Mouse (Mus musculus) hindbrain, embryonic 14.5 days (tissue): ENCODE measurements at regions not wholly inside any gene's neighbourhood (a gene's known extent, or its start where the extent isn't known, plus 50 kb on each side); places are given as distances from the start of the nearest gene placed in this dataset.
"Not testable (repeated sequence)": the region's sequence is repeated elsewhere in the genome, so short reads cannot be mapped to it uniquely, and the experiment has no call there.

Source experiments
- ATAC-seq: fragments of 200-750 bp; cut with Nextera tagmentation; 2 replicates; pipeline ENCODE4 v1.8.0; 2017; ENCODE audit warnings: moderate number of reproducible peaks, mild to moderate bottlenecking, moderate TSS enrichment, moderate library complexity; ENCODE audit not compliant: low FRiP score
- DNase-seq: peaks from one replicate; pipeline ENCODE4 v3.0.0-alpha.2; 2015; ENCODE audit warnings: low spot score
- H3K27ac ChIP-seq: fragments of 300-500 bp; sonication (generic); 2 replicates; pipeline ENCODE4 v1.5.1; 2014; ENCODE audit warnings: mild to moderate bottlenecking, moderate library complexity
- H3K27me3 ChIP-seq: fragments of 300-500 bp; sonication (generic); 2 replicates; pipeline ENCODE4 v1.6.1; 2014; ENCODE audit warnings: mild to moderate bottlenecking, low read length, mixed read lengths; ENCODE audit not compliant: control insufficient read depth, insufficient read depth
- H3K36me3 ChIP-seq: fragments of 300-500 bp; sonication (generic); replicated peaks from 2 replicates; pipeline ENCODE4 v1.6.1; 2014; ENCODE audit not compliant: control insufficient read depth, insufficient read depth
- H3K4me1 ChIP-seq: fragments of 300-500 bp; sonication (generic); replicated peaks from 2 replicates; pipeline ENCODE4 v1.6.1; 2014; ENCODE audit warnings: antibody characterized with exemption, low read length, mixed read lengths; ENCODE audit not compliant: control insufficient read depth, insufficient read depth
- H3K4me2 ChIP-seq: fragments of 300-500 bp; sonication (generic); replicated peaks from 2 replicates; pipeline ENCODE4 v1.6.1; 2014; ENCODE audit warnings: mild to moderate bottlenecking, moderate library complexity
- H3K4me3 ChIP-seq: fragments of 300-500 bp; sonication (generic); replicated peaks from 2 replicates; pipeline ENCODE4 v1.5.1; 2014; ENCODE audit warnings: mild to moderate bottlenecking, low read length
- H3K9ac ChIP-seq: fragments of 300-500 bp; sonication (generic); 2 replicates; pipeline ENCODE4 v1.6.1; 2014
- H3K9me3 ChIP-seq: fragments of 300-500 bp; sonication (generic); 2 replicates; pipeline ENCODE4 v1.6.1; 2016; ENCODE audit warnings: low read length; ENCODE audit not compliant: control insufficient read depth
- WGBS: fragments of 180-500 bp; shearing (Covaris S2); extraction: QIAGEN DNeasy Blood & Tissue Kit; methylation state at CpG from one replicate; pipeline ENCODE4 v1.1.7; 2014; 5-methylcytosine and 5-hydroxymethylcytosine counted together

GRCm38 (mm10) chrX:70606349-70606748 lies 129.4 kb upstream of the Tmem185a start:
- peak; percentile 26 for DNase-seq
- Histone ChIP-seq H3K27ac (no peak overlapping the region), H3K36me3 (no peaks in the 10 kb centered on the region), H3K9me3 (no peaks in the 10 kb centered on the region), H3K4me1 (no peaks in the 10 kb centered on the region), H3K4me2 (no peak overlapping the region), H3K27me3 (no peaks in the 10 kb centered on the region), H3K9ac (no peak overlapping the region), H3K4me3 (no peak overlapping the region)
- WGBS: 74% methylated on average over 1 of the region's 1 CpGs
- no peak for ATAC-seq

- ATAC-seq (peak; percentile 59; the same call in 1 of the 2 replicates), DNase-seq (peak; percentile 70)
- not testable (repeated sequence) for H3K27me3 ChIP-seq, H3K36me3 ChIP-seq, H3K27ac ChIP-seq, H3K9me3 ChIP-seq, H3K4me3 ChIP-seq, H3K9ac ChIP-seq, H3K4me2 ChIP-seq, H3K4me1 ChIP-seq
- WGBS: 11% methylated on average over 2 of the region's 2 CpGs
Observed at GRCm38 (mm10) chrX:70582344-70582743, 105.4 kb upstream of the Tmem185a start.

- H3K4me1 ChIP-seq: no peaks in the 10 kb centered on the region
- no peak overlapping the region for H3K4me2 ChIP-seq
- H3K27me3 ChIP-seq: no peaks in the 10 kb centered on the region
- no peak overlapping the region for H3K27ac ChIP-seq
- ATAC-seq (no peak), DNase-seq (no peak)
- no peak overlapping the region for H3K4me3 ChIP-seq
- WGBS: 67% methylated on average over 1 of the region's 1 CpGs
- no peaks in the 10 kb centered on the region for H3K36me3 ChIP-seq
- H3K9me3 ChIP-seq: no peaks in the 10 kb centered on the region
- H3K9ac ChIP-seq: no peak overlapping the region
Observed at GRCm38 (mm10) chrX:70580171-70580570, 103.2 kb upstream of the Tmem185a start.

- not testable (repeated sequence) for H3K27ac ChIP-seq, ATAC-seq, H3K4me3 ChIP-seq, H3K27me3 ChIP-seq, H3K4me2 ChIP-seq, H3K36me3 ChIP-seq, DNase-seq, H3K9me3 ChIP-seq, H3K9ac ChIP-seq, H3K4me1 ChIP-seq
- WGBS: 50% methylated on average over 1 of the region's 6 CpGs
Observed at GRCm38 (mm10) chrX:70574243-70574642, 97.3 kb upstream of the Tmem185a start.

- not testable (repeated sequence) for H3K36me3 ChIP-seq, H3K27ac ChIP-seq, H3K27me3 ChIP-seq, H3K4me3 ChIP-seq, DNase-seq, H3K4me1 ChIP-seq, ATAC-seq, H3K9ac ChIP-seq, H3K4me2 ChIP-seq, H3K9me3 ChIP-seq
- 85% methylated on average over 3 of the region's 4 CpGs for WGBS
Observed at GRCm38 (mm10) chrX:70570586-70570985, 93.6 kb upstream of the Tmem185a start.

- not testable (repeated sequence) for H3K4me3 ChIP-seq, DNase-seq, H3K36me3 ChIP-seq, H3K9ac ChIP-seq, H3K27me3 ChIP-seq, H3K4me2 ChIP-seq, H3K4me1 ChIP-seq, H3K27ac ChIP-seq, H3K9me3 ChIP-seq
- peak; percentile 62; the same call in 1 of the 2 replicates for ATAC-seq
- 51% methylated on average over 4 of the region's 6 CpGs for WGBS
Observed at GRCm38 (mm10) chrX:70569339-70569979, 92.5 kb upstream of the Tmem185a start.
